Mouse (Mus musculus): ENCODE data around the gene Immp2l. TPM values are rescaled to one million over a fixed set of nuclear protein-coding genes. Genes with fewer than 3 reads are reported as not detected.

Immp2l gene
- total and polyA plus RNA-seq, 2 experiments from 2014 or later = 1.7 to 10.9 TPM

GRCm38 (mm10) chr12:41084370-41085089 lies 60.6 kb downstream of the Immp2l start:
- Histone ChIP-seq H3K9me3 (ENCODE audit: low read length) (peaks cover 3% of the 10 kb centered on the region; the same call in 1 of the 2 replicates), H3K36me3 (ENCODE audit: insufficient read depth, low read length) (no peaks in the 10 kb centered on the region), H3K27ac (no peak overlapping the region), H3K9ac (replicated peaks; ENCODE audit: low read length) (no peak overlapping the region), H3K4me3 (ENCODE audit: low read length) (no peak overlapping the region), H3K4me2 (ENCODE audit: low read depth, low read length) (no peak overlapping the region), H3K4me1 (ENCODE audit: insufficient read depth, low read length) (no peaks in the 10 kb centered on the region), H3K27me3 (ENCODE audit: insufficient read depth, low read length) (no peaks in the 10 kb centered on the region)
- TF ChIP-seq CTCF (IDR thresholded peaks at IDR 0.05; ENCODE audit: low read depth) = no peak
- no peak for DNase-seq (ENCODE audit: low spot score)
- ATAC-seq = no peak
- 84% methylated on average over 2 of the region's 2 CpGs for WGBS

DNA sequence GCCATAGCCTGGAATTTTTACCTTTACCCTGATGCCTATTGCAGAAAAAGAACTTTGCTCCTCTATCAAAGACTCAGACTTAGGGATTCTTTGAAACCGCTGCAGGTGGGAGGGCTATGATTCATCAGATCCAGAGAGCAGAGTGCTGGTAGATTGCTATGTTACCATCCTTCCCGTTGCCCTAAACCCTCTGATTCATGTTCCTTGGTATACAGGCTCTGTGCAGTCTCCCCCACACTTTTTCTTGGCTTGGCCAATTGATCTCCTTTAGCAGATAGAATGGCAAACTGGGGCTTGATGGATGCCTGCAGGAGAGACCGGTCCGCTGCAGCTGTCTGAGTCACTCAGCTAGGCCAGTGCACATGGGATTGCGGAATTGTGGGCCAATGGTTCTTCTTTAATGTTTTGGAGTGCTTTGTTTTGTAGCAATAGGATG lies 66.1 kb downstream of the Immp2l start:
- Histone ChIP-seq H3K36me3 (ENCODE audit: insufficient read depth, low read length) (no peaks in the 10 kb centered on the region), H3K9ac (replicated peaks; ENCODE audit: low read length) (no peak overlapping the region), H3K9me3 (ENCODE audit: low read length) (no peaks in the 10 kb centered on the region), H3K4me3 (ENCODE audit: low read length) (no peak overlapping the region), H3K4me2 (ENCODE audit: low read depth, low read length) (no peak overlapping the region), H3K27ac (no peak overlapping the region), H3K27me3 (ENCODE audit: insufficient read depth, low read length) (no peaks in the 10 kb centered on the region), H3K4me1 (ENCODE audit: insufficient read depth, low read length) (no peaks in the 10 kb centered on the region)
- ATAC-seq (no peak), DNase-seq (ENCODE audit: low spot score) (no peak)
- 88% methylated on average over 5 of the region's 5 CpGs for WGBS
- no peak for TF ChIP-seq CTCF (IDR thresholded peaks at IDR 0.05; ENCODE audit: low read depth)

DNA sequence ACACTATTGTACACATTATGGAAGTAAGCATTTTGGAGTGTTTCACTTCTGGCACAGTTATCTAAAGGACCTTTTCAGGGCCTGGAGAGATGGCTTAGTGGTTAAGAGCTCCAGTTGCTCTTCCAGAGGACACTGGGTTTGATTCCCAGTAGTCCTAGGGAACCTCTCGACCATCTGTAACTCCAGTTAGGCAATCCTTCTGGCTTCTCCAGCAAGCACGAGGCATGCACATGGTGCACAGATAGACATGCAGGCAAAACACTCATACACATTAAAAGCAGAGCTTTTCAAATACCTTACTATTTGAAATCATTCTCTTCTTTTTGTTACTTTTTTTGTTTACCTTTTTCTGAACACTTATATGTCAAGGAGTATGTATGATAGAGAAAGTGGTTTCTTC lies 66.9 kb downstream of the Immp2l start:
- no peak overlapping the region for H3K4me3 ChIP-seq (ENCODE audit: low read length)
- DNase-seq (ENCODE audit: low spot score) (no peak), ATAC-seq (no peak)
- no peaks in the 10 kb centered on the region for H3K9me3 ChIP-seq (ENCODE audit: low read length)
- no peaks in the 10 kb centered on the region for H3K36me3 ChIP-seq (ENCODE audit: insufficient read depth, low read length)
- H3K27me3 ChIP-seq (ENCODE audit: insufficient read depth, low read length) = no peaks in the 10 kb centered on the region
- no peak overlapping the region for H3K4me2 ChIP-seq (ENCODE audit: low read depth, low read length)
- no peaks in the 10 kb centered on the region for H3K4me1 ChIP-seq (ENCODE audit: insufficient read depth, low read length)
- H3K27ac ChIP-seq = no peak overlapping the region
- 71% methylated on average over 2 of the region's 2 CpGs for WGBS
- TF ChIP-seq CTCF (IDR thresholded peaks at IDR 0.05; ENCODE audit: low read depth) = no peak
- H3K9ac ChIP-seq (replicated peaks; ENCODE audit: low read length) = no peak overlapping the region

DNA sequence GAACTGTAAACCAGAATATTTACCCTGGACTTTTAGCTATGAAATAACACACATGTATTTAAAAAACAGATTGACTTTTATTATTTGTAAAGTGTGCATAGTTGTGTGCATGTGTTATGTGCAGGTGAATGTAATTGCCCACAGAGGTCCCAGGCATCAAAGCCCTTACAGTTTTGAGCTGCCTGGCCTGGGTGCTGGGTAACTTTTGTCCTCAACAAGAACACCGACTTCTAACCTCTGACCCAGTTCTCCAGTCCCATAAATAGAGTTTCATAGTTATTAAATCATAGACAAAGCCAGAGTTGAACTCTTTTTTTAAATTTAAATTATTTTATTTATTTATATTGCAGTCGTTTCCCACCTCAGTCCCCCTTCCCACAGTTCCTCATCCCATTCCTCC lies 67.4 kb downstream of the Immp2l start:
- Histone ChIP-seq H3K4me1 (ENCODE audit: insufficient read depth, low read length) (no peaks in the 10 kb centered on the region), H3K9me3 (ENCODE audit: low read length) (no peaks in the 10 kb centered on the region), H3K27me3 (ENCODE audit: insufficient read depth, low read length) (no peaks in the 10 kb centered on the region), H3K9ac (replicated peaks; ENCODE audit: low read length) (no peak overlapping the region), H3K4me3 (ENCODE audit: low read length) (no peak overlapping the region), H3K4me2 (ENCODE audit: low read depth, low read length) (no peak overlapping the region), H3K27ac (no peak overlapping the region), H3K36me3 (ENCODE audit: insufficient read depth, low read length) (no peaks in the 10 kb centered on the region)
- no peak for ATAC-seq
- no peak for DNase-seq (ENCODE audit: low spot score)
- WGBS = 75% methylated on average over 2 of the region's 2 CpGs
- TF ChIP-seq CTCF (IDR thresholded peaks at IDR 0.05; ENCODE audit: low read depth) = no peak

DNA sequence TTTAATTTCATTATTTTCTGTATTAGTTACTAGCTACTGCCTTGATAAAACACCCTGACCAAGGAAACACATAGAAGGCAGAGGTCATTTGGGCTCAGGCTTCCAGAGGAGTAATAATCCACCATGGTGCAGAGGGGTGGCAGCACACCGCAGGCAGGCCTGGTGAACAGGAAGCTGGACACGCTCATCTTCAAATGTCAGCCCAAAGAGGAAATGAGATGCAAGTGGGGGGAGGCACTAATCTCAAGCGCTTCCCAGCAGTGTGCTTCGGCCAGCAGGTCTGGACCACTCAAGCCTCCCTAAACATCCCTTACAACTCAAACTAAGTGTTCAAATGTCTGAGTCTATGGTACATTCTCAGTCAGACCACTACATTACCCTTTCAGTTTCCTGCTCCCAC lies 72.2 kb downstream of the Immp2l start:
- 60% methylated on average over 4 of the region's 4 CpGs for WGBS
- DNase-seq (ENCODE audit: low spot score) (no peak), ATAC-seq (no peak)
- Histone ChIP-seq H3K36me3 (ENCODE audit: insufficient read depth, low read length) (no peaks in the 10 kb centered on the region), H3K4me1 (ENCODE audit: insufficient read depth, low read length) (no peaks in the 10 kb centered on the region), H3K9ac (replicated peaks; ENCODE audit: low read length) (no peak overlapping the region), H3K4me2 (ENCODE audit: low read depth, low read length) (no peak overlapping the region), H3K27me3 (ENCODE audit: insufficient read depth, low read length) (no peaks in the 10 kb centered on the region), H3K27ac (no peak overlapping the region), H3K4me3 (ENCODE audit: low read length) (no peak overlapping the region), H3K9me3 (ENCODE audit: low read length) (no peaks in the 10 kb centered on the region)
- TF ChIP-seq CTCF (IDR thresholded peaks at IDR 0.05; ENCODE audit: low read depth) = no peak

- DNase-seq (ENCODE audit: low spot score) = no peak
- H3K27ac ChIP-seq = no peak overlapping the region
- no peak overlapping the region for H3K4me2 ChIP-seq (ENCODE audit: low read depth, low read length)
- peak; percentile 45 for TF ChIP-seq CTCF (IDR thresholded peaks at IDR 0.05; ENCODE audit: low read depth)
- H3K9ac ChIP-seq (replicated peaks; ENCODE audit: low read length) = no peak overlapping the region
- no peaks in the 10 kb centered on the region for H3K4me1 ChIP-seq (ENCODE audit: insufficient read depth, low read length)
- no peaks in the 10 kb centered on the region for H3K36me3 ChIP-seq (ENCODE audit: insufficient read depth, low read length)
- no peak for ATAC-seq
- WGBS = 56% methylated on average over 5 of the region's 5 CpGs
- H3K9me3 ChIP-seq (ENCODE audit: low read length) = no peaks in the 10 kb centered on the region
- H3K27me3 ChIP-seq (ENCODE audit: insufficient read depth, low read length) = no peaks in the 10 kb centered on the region
- H3K4me3 ChIP-seq (ENCODE audit: low read length) = no peak overlapping the region
Measured at GRCm38 (mm10) chr12:41097406-41097805, 73.5 kb downstream of the Immp2l start.

GRCm38 (mm10) chr12:41109011-41109410 lies 85.1 kb downstream of the Immp2l start:
- Histone ChIP-seq H3K36me3 (ENCODE audit: insufficient read depth, low read length) (no peaks in the 10 kb centered on the region), H3K4me1 (ENCODE audit: insufficient read depth, low read length) (no peaks in the 10 kb centered on the region), H3K4me2 (ENCODE audit: low read depth, low read length) (no peak overlapping the region), H3K4me3 (ENCODE audit: low read length) (no peak overlapping the region), H3K27ac (no peak overlapping the region), H3K27me3 (ENCODE audit: insufficient read depth, low read length) (no peaks in the 10 kb centered on the region), H3K9ac (replicated peaks; ENCODE audit: low read length) (no peak overlapping the region), H3K9me3 (ENCODE audit: low read length) (no peaks in the 10 kb centered on the region)
- DNase-seq (ENCODE audit: low spot score) (no peak), ATAC-seq (no peak)
- TF ChIP-seq CTCF (IDR thresholded peaks at IDR 0.05; ENCODE audit: low read depth) = no peak
- WGBS = 19% methylated on average over 2 of the region's 2 CpGs

All from hindbrain, postnatal 0 days (tissue).